Mouse (Mus musculus): ENCODE measurements around the gene Resf1. TPM values are rescaled to one million over a fixed set of nuclear protein-coding genes. Genes with fewer than 3 reads are reported as not detected.
"Not testable (repeated sequence)": the region's sequence is repeated elsewhere in the genome, so short reads cannot be mapped to it uniquely, and the experiment has no call there.

Gene Resf1
- 10 to 100 TPM; 19.5 to 20.3 TPM for total RNA-seq (2021)

DNA sequence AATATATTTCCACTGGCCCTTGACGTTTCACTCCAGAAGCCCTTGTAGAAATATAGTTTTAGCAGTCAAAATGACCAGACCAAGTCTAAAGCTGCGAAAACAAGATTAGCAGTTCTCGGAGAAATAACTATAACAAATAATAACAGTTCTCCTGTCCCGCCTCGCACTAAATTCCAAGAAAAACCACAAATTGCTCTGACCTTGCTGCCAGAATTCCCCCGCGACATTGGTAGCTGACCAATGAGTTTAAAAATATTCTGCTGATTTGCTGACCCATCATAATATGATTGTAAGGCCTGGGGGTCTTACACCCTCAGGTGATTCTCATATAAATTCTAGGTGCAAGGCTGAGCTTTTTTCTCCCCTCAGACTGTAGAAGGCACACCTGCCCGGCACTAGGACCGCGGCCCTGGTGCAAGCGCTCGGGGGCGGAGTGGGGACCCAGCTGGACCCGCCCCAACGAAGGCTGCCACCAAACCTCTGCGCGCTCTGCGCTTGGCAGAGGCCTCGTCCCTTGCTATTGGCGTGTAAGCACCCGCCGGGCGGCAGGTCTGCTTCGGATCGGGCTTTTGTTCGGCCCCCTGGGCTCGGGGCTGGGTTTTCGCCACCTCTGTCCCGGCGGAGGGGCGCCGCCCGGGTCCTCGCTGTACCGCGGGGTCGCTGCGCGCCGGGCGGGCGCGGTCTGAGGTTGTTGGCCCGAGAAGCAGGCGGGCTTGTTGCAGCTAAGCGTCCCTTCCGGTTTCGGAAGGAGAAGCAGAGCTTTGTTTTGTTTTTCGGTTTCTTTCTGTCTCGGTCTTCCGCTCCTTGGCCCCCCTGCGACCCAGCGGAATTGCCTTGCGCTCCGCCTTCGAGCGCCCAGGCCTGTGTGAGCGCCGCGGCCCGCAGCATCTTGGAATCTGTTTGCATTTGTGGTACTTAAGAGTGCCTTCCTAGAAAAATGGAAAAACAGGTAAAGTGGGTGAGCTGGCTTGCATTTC, at the start of gene Resf1:
Gene Resf1 (plus strand): TSS at position 459 of the 977 bp plus-strand sequence.
- intact Hi-C loops (cut with DNase I) = no loop called here
- peak; percentile 87 for DNase-seq (ENCODE audit: low spot score)

DNA sequence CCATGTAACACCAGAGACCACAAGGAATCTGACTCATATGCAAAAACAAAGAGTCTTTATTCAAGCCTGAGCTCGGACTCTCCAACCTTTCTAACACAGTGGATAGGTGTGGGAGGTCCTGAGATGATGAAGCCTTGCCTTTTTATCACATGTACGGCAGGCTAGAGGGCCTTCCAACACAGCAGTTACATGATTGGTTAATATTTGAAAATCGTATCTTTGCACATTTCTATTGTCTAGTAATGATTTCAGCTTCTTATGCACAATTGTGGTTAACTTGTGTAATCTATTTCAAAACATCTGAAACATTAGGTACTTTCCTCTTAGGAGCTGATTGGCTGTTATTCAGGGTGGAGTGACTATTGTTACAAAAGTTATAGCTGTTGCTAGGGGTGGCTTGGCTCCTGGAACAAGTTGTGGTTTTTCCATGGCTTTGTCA, 48.4 kb upstream of the Resf1 start:
- intact Hi-C loops (cut with DNase I) = no loop called here
- no peak for DNase-seq (ENCODE audit: low spot score)

- intact Hi-C loops (cut with DNase I) = no loop called here
- no peak for DNase-seq (ENCODE audit: low spot score)
Measured at GRCm38 (mm10) chr6:149267951-149268350, 41.3 kb upstream of the Resf1 start.

- intact Hi-C loops (cut with DNase I) = no loop called here
- DNase-seq (ENCODE audit: low spot score) = no peak
Measured at GRCm38 (mm10) chr6:149278248-149278731, 30.9 kb upstream of the Resf1 start.

DNA sequence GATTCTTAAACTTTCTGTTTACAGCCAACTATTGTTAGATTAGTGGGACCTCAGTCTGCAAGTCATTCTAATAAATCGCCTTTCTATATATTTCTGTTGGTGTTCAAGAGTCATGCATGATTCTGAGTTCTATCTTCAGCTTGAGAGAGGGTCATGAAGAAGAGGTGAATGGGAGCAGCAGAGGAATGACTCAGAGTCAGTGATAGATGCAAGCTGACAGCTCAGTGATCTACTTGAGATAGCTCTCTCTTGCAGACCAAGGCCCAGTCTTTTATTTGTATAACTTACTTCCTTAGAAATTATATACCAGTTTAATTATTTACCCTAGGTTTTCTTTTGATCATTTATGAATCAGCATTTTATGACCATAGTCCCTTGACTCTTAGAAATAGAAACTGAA, 30.3 kb upstream of the Resf1 start:
- intact Hi-C loops (cut with DNase I) = no loop called here
- no peak for DNase-seq (ENCODE audit: low spot score)

- intact Hi-C loops (cut with DNase I) = no loop called here
- DNase-seq (ENCODE audit: low spot score) = no peak
Measured at GRCm38 (mm10) chr6:149280511-149280910, 28.7 kb upstream of the Resf1 start.

DNA sequence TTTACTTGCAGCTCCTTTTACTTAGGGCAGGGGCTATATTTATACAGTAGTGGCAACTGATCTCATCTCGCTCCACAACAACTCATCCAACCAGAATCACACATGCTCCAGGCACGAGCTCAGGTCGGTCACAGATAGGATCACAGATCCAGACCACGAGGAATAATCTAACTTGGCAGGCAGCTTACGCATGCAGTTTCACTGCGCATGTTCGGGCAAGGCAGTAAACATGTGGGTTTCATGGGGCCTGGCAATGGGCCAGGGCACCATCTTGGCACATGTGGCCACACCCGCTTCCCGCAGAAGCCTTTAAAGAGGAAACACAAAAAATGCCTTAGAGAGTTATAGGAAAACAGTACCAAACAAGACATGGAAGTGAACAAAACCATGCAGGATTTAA, 21.0 kb upstream of the Resf1 start:
- intact Hi-C loops (cut with DNase I); DNase-seq (ENCODE audit: low spot score): not testable (repeated sequence)

GRCm38 (mm10) chr6:149303231-149303630, 6.0 kb upstream of the Resf1 start:
- DNase-seq (ENCODE audit: low spot score); intact Hi-C loops (cut with DNase I): not testable (repeated sequence)

DNA sequence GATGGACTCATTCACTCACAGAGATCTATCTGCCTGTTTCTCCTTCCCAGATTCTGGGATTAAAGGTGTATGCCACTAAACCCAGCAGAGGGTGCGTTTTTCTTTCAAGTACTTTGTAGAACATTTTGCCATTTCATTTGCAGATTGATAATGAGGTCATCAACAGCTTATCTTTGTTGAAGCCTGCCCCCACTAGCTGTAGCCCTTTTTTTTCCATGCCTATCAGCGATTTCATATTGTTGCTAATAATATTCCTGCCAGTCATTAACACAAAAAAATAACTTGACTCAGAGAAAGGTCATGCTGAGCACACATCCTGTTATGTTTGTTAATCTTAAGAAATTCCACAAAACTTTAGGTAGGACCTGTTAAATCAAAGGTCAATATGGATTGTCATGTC, 2.1 kb upstream of the Resf1 start:
- DNase-seq (ENCODE audit: low spot score) = no peak
- intact Hi-C loops (cut with DNase I) = no loop called here

GRCm38 (mm10) chr6:149307801-149308200, 1.4 kb upstream of the Resf1 start:
- no peak for DNase-seq (ENCODE audit: low spot score)
- intact Hi-C loops (cut with DNase I) = no loop called here

DNA sequence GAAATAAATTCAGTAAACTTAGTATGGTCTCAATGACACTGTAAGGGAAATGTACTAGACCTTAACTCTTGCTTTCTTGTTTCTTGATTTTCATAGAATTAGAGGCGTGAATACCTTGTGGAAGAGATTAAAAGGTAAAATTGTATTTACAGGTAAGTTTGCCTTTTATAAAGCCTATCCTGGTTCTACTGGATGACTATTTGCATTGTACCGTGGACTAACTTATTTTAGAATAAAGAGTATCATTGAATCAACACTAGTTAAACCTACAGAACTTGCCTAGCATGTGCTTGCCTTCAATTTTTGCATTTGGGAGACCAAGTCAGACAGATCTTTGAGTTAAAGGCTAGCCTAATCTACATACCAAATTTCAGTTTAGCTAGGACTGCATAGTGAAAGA, 1.0 kb downstream of the Resf1 start:
- intact Hi-C loops (cut with DNase I) = loop anchor here (2.0 to 5.0 kb wide), 2 partner anchors 121 to 168 kb away; partner anchors contain the start of gene Amn1
- no peak for DNase-seq (ENCODE audit: low spot score)

- intact Hi-C loops (cut with DNase I) = loop anchor here (2.0 to 5.0 kb wide), 2 partner anchors 122 to 169 kb away; partner anchors contain the start of gene Amn1
Measured at GRCm38 (mm10) chr6:149311044-149311443, 1.8 kb downstream of the Resf1 start.

DNA sequence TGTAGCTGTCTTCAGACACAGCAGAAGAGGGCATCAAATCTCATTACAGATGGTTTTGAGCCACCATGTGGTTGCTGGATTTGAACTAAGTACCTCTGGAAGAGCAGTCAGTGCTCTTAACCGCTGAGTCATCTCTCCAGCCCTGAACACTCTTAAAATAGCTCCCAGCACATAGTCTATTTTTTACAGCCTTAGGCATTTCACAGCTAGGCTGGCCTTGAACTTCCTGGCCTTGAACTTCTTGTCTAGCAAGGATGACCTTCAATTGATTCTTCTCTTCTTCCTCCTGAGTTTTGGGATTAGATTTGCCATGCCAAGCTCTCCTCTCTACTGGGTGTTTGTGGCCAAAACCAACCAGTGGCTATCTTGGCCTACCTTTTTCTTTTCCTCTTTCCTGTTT, 2.6 kb downstream of the Resf1 start:
- no peak for DNase-seq (ENCODE audit: low spot score)
- intact Hi-C loops (cut with DNase I) = loop anchor here (2.0 to 5.0 kb wide), 2 partner anchors 123 to 169 kb away; partner anchors contain the start of gene Amn1

More at GRCm38 (mm10) chr6:149311044-149311443, 1.8 kb downstream of the Resf1 start:
- DNase-seq (ENCODE audit: low spot score) = no peak

DNA sequence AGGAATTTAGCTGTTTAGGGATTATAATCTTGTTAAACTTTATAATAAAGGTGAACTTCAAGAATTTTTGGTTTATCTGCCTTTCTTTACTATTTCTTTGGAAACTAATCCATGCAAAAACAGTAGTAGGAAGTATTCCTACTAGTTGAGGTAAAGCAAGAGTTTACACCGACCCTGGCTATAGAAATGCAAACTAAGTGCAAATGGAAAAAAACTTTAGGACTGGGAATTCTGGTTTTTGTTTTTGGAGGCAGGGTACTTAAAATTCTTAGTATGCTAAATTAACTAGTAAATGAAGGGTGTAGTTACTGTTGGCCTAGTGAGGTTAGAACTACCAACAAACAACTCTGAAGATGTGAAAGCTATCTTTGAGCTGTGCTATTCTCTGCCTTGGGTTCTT, 3.0 kb downstream of the Resf1 start:
- no peak for DNase-seq (ENCODE audit: low spot score)
- intact Hi-C loops (cut with DNase I) = loop anchor here (5.0 kb wide), 1 partner anchor 170 kb away; no protein-coding TSS in a partner anchor

DNA sequence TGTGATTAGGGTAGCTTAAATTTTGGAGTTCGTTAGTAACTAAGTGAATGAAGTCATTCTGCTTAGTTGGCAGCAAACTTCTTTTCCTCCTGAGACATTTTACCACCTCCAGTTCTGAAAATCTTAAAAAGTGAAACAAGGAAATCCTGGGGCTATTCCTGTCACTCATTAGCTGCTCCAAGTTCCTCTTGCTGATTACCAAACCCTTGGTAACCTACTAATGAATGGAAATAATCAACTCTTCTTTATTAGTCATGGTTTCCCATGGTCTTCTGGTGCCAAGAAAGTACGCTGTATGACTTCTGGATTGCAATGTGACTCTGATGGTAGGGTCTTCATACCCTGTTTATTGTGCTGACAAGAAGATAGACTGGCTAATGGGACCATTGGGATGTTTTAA, 5.7 kb downstream of the Resf1 start:
- intact Hi-C loops (cut with DNase I) = loop anchor here (5.0 kb wide), 1 partner anchor 173 kb away; no protein-coding TSS in a partner anchor
- DNase-seq (ENCODE audit: low spot score) = no peak

GRCm38 (mm10) chr6:149323523-149324241, 14.5 kb downstream of the Resf1 start:
- intact Hi-C loops (cut with DNase I) = no loop called here

GRCm38 (mm10) chr6:149324242-149324633, 15.0 kb downstream of the Resf1 start:
- intact Hi-C loops (cut with DNase I) = no loop called here
- no peak for DNase-seq (ENCODE audit: low spot score)

More at GRCm38 (mm10) chr6:149323523-149324241, 14.5 kb downstream of the Resf1 start:
- DNase-seq (ENCODE audit: low spot score) = no peak

DNA sequence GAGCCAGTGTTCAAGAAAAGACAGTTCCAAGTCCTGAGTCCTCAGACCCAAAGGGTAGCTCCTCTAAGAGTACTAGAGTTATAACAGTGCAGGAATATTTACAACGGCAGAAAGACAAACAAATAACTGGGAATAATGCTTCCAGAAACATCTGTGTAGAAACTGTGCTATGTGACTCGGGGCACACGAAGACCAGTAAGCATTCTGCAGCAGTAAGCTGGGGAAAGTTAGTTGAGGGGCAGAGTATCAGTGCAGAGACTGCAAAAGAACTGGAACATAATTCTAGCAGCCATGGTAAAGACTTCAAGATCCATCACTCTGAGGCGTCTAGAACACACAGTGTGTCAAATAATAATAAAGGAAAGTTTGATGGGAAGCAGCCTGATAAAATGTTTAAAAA, 19.9 kb downstream of the Resf1 start:
- intact Hi-C loops (cut with DNase I) = no loop called here
- DNase-seq (ENCODE audit: low spot score) = no peak

DNA sequence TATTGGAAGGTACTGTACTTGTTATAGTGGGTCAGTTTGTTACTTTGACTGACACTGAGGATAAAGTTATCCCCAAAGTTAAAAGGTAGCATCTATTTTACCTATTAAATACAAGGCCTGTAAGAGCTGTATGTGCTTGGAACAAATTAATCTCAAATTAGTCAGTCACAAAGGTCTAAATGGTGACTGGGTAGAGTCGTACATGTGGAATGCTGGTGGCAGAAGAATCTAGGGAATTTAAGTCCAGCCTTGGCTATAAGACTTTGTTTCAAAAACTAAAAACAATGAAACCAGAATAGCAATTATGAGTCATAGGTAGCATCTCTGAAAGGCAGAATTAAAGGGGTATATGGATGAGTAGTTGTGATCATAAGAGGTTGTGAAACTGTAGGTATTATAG, 21.1 kb downstream of the Resf1 start:
- intact Hi-C loops (cut with DNase I) = no loop called here

DNA sequence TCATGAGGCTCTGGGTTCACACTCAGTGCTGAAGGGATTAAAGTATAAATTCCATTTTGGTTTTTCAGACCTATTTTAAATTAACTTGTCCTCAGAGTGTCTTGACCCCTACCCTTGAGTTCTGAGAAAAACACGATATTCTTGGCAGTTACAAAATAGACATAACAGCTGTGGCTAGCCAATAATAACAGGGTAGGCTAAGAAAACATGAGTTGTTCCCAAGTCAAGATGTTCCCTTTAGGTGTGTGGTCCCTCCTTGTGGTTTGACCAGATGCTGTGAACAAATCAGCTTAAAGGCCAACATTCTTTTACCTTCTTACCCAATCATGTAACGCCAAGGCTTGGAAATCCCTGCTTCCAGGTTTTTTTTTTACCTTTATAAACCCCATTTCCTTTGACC, 23.8 kb downstream of the Resf1 start:
- intact Hi-C loops (cut with DNase I) = no loop called here
- DNase-seq (ENCODE audit: low spot score) = no peak

More for the DNA sequence above, 21.1 kb downstream of the Resf1 start:
- no peak for DNase-seq (ENCODE audit: low spot score)

Measured in heart, postnatal 25 days (tissue).